Mouse (Mus musculus) liver, embryonic 16.5 days (tissue): ENCODE data around the gene Heatr5b. TPM values are rescaled to one million over a fixed set of nuclear protein-coding genes. Genes with fewer than 3 reads are reported as not detected.
"Not testable (repeated sequence)": the region's sequence is repeated elsewhere in the genome, so short reads cannot be mapped to it uniquely, and the experiment has no call there.

ENCODE experiments used
- ATAC-seq: fragments of 200-750 bp; cut with Nextera tagmentation; 2 replicates; pipeline ENCODE4 v1.8.0; 2017; ENCODE audit warnings: low read depth, mild to moderate bottlenecking, moderate number of reproducible peaks, moderate library complexity
- H3K27ac ChIP-seq: fragments of 300-500 bp; sonication (generic); 2 replicates; pipeline ENCODE4 v1.5.1; 2014; ENCODE audit warnings: mild to moderate bottlenecking, low read length
- H3K27me3 ChIP-seq: fragments of 300-500 bp; sonication (generic); 2 replicates; pipeline ENCODE4 v1.6.1; 2014; ENCODE audit warnings: low read depth, low read length, mixed read lengths; ENCODE audit not compliant: control insufficient read depth, insufficient read depth
- H3K36me3 ChIP-seq: fragments of 300-500 bp; sonication (generic); 2 replicates; pipeline ENCODE4 v1.6.1; 2014; ENCODE audit warnings: mild to moderate bottlenecking; ENCODE audit not compliant: control insufficient read depth, insufficient read depth
- H3K4me1 ChIP-seq: fragments of 300-500 bp; sonication (generic); 2 replicates; pipeline ENCODE4 v1.6.1; 2014; ENCODE audit warnings: low read depth, low read length, mixed read lengths; ENCODE audit not compliant: control insufficient read depth
- H3K4me2 ChIP-seq: fragments of 300-500 bp; sonication (generic); 2 replicates; pipeline ENCODE4 v1.6.1; 2014; ENCODE audit warnings: low read depth, low read length, mixed read lengths
- H3K4me3 ChIP-seq: fragments of 300-500 bp; sonication (generic); 2 replicates; pipeline ENCODE4 v1.5.1; 2014; ENCODE audit warnings: low read depth, mild to moderate bottlenecking, low read length
- H3K9ac ChIP-seq: fragments of 300-500 bp; sonication (generic); 2 replicates; pipeline ENCODE4 v1.6.1; 2014; ENCODE audit warnings: low read depth, low read length
- H3K9me3 ChIP-seq: fragments of 300-500 bp; sonication (generic); replicated peaks from 2 replicates; pipeline ENCODE4 v1.6.1; 2016; ENCODE audit warnings: low read length; ENCODE audit not compliant: control insufficient read depth
- WGBS: fragments of 180-500 bp; shearing (Covaris S2); extraction: QIAGEN DNeasy Blood & Tissue Kit; methylation state at CpG from one replicate; pipeline ENCODE4 v1.1.7; 2014; ENCODE audit not compliant: insufficient replicate concordance; 5-methylcytosine and 5-hydroxymethylcytosine counted together
- polyA plus RNA-seq: library from polyadenylated mRNA; unstranded; fragments of >200 nt; fragmentation: Nextera tagmentation; extraction: Ambion mirVana; gene quantifications from 2 replicates; pipeline ENCODE4 v1.2.1, GENCODE M21; 2015

Heatr5b gene
- polyA plus RNA-seq, 1 experiment from 2014 or later = 4.7 TPM

DNA sequence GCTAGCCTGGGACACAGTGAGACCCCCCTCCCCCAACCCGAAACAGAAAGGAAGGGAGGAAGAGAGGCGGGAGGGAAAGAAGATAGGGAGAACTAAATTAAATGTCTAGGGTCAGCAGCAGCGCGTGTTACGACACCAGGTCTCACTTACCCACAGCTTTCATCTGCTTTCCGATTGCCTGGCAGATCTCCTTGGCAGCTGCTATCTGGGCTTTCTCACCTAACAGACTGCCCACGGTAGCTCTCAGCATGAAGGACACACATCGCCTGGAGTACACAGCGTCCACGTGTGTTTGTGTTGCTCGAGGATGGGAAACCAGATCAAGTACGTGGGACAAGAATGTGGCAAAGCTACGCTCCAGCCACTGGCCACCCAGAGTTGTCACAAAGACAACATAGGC, 10.8 kb downstream of the Heatr5b start:
- Histone ChIP-seq H3K9ac (no peak overlapping the region), H3K36me3 (peaks cover 10% of the 10 kb centered on the region), H3K4me1 (no peaks in the 10 kb centered on the region), H3K9me3 (no peaks in the 10 kb centered on the region), H3K27ac (no peak overlapping the region), H3K4me3 (no peak overlapping the region), H3K4me2 (no peak overlapping the region), H3K27me3 (no peaks in the 10 kb centered on the region)
- 79% methylated on average over 13 of the region's 13 CpGs for WGBS
- no peak for ATAC-seq

GRCm38 (mm10) chr17:78809582-78809981, 25.6 kb downstream of the Heatr5b start:
- H3K36me3 ChIP-seq = 0 out of 2 replicates have a peak, but pooled peaks cover 5% of the 10 kb centered on the region
- WGBS = 82% methylated on average over 3 of the region's 3 CpGs
- ATAC-seq = no peak
- no peak overlapping the region for H3K9ac ChIP-seq
- H3K4me3 ChIP-seq = no peak overlapping the region
- H3K27ac ChIP-seq = no peak overlapping the region
- no peaks in the 10 kb centered on the region for H3K9me3 ChIP-seq
- no peak overlapping the region for H3K4me2 ChIP-seq
- no peaks in the 10 kb centered on the region for H3K4me1 ChIP-seq
- no peaks in the 10 kb centered on the region for H3K27me3 ChIP-seq

DNA sequence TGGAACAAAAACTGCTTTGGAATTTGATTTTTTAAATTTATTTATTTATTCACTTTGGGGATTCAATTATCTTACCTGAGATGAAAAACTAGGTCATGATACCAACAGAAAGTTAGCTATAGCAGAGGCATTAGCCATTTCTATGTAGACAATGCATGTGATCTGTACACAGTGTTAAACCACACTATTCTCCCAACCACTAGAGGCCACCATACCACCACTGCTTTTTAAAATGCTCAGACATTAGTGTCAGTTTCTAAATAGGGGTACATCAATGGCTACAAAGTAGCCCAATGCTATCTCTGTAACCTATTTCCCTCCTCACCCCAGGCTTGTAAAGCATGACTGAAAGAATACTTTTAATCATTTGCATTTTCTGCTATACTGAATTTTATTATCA, 26.1 kb downstream of the Heatr5b start:
- Histone ChIP-seq H3K4me2 (no peak overlapping the region), H3K9ac (no peak overlapping the region), H3K27ac (no peak overlapping the region), H3K9me3 (no peaks in the 10 kb centered on the region), H3K27me3 (no peaks in the 10 kb centered on the region), H3K36me3 (0 out of 2 replicates have a peak, but pooled peaks cover 5% of the 10 kb centered on the region), H3K4me1 (no peaks in the 10 kb centered on the region), H3K4me3 (no peak overlapping the region)
- ATAC-seq = peak; percentile 47; the same call in 1 of the 2 replicates

DNA sequence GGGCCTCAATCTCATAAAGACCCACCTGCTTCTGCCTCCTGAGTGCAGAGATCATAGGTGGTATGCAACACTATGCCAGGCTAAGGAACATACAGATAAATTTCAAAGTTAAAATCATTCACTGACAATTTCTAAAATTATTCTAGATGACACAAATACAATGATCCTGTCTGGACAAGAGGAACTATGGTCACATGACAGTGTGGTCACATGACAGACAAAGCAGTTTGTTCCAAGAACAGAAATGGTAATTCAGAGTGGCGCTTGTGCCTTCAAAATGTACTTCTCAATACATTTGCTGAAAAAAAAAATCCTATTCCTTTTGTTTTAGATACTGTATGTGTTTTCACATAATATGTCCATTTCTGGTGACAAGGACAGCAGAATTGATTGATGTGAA, 37.9 kb downstream of the Heatr5b start:
- Histone ChIP-seq H3K9me3 (no peaks in the 10 kb centered on the region), H3K4me1 (no peaks in the 10 kb centered on the region), H3K9ac (no peak overlapping the region), H3K4me3 (no peak overlapping the region), H3K27ac (no peak overlapping the region), H3K4me2 (no peak overlapping the region), H3K36me3 (0 out of 2 replicates have a peak, but pooled peaks cover 4% of the 10 kb centered on the region), H3K27me3 (no peaks in the 10 kb centered on the region)
- WGBS = 84% methylated on average over 1 of the region's 1 CpGs
- ATAC-seq = no peak

DNA sequence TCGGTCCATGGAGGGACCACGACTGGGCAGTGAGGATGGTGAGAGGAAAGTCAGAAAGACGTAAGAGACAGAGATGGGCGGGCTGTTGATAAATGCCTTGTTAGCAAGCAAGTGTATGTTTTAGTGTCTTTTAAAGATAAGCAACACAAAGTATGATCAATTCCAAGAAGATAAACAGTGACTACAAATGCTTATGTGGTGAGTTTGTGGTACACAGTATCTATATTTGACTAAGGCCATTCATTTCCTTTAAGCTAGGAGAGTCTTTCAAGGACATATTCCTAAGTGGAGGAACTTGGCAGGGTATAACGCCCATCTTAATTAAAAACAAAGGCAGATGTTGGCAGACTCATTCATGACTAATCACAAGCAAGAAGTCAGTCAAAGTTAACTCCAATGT, 40.8 kb downstream of the Heatr5b start:
- no peak for ATAC-seq
- Histone ChIP-seq H3K4me2 (no peak overlapping the region), H3K27ac (no peak overlapping the region), H3K36me3 (0 out of 2 replicates have a peak, but pooled peaks cover 4% of the 10 kb centered on the region), H3K9ac (no peak overlapping the region), H3K4me3 (no peak overlapping the region), H3K4me1 (no peaks in the 10 kb centered on the region), H3K27me3 (no peaks in the 10 kb centered on the region), H3K9me3 (no peaks in the 10 kb centered on the region)
- 46% methylated on average over 5 of the region's 5 CpGs for WGBS

- Histone ChIP-seq H3K36me3 (peaks cover 7% of the 10 kb centered on the region; the same call in 1 of the 2 replicates), H3K4me3 (no peak overlapping the region), H3K4me1 (no peaks in the 10 kb centered on the region), H3K27me3 (no peaks in the 10 kb centered on the region), H3K9me3 (no peaks in the 10 kb centered on the region), H3K27ac (no peak overlapping the region), H3K4me2 (no peak overlapping the region), H3K9ac (no peak overlapping the region)
- ATAC-seq = no peak
- 68% methylated on average over 3 of the region's 3 CpGs for WGBS
These were observed 43.0 kb downstream of the Heatr5b start for GRCm38 (mm10) chr17:78792122-78792521.

- H3K9me3 ChIP-seq = no peaks in the 10 kb centered on the region
- no peak overlapping the region for H3K4me3 ChIP-seq
- no peak overlapping the region for H3K27ac ChIP-seq
- no peak overlapping the region for H3K9ac ChIP-seq
- H3K4me2 ChIP-seq = no peak overlapping the region
- peaks cover 7% of the 10 kb centered on the region; the same call in 1 of the 2 replicates for H3K36me3 ChIP-seq
- 77% methylated on average over 3 of the region's 3 CpGs for WGBS
- no peaks in the 10 kb centered on the region for H3K4me1 ChIP-seq
- H3K27me3 ChIP-seq = no peaks in the 10 kb centered on the region
- ATAC-seq = no peak
These were observed 43.5 kb downstream of the Heatr5b start for GRCm38 (mm10) chr17:78791690-78792070.

GRCm38 (mm10) chr17:78791068-78791689, 44.0 kb downstream of the Heatr5b start:
- Histone ChIP-seq H3K9ac (no peak overlapping the region), H3K9me3 (no peaks in the 10 kb centered on the region), H3K27ac (no peak overlapping the region), H3K36me3 (peaks cover 7% of the 10 kb centered on the region; the same call in 1 of the 2 replicates), H3K27me3 (no peaks in the 10 kb centered on the region), H3K4me1 (no peaks in the 10 kb centered on the region), H3K4me3 (no peak overlapping the region), H3K4me2 (no peak overlapping the region)
- WGBS = 62% methylated on average over 7 of the region's 7 CpGs
- ATAC-seq = no peak

- not testable (repeated sequence) for H3K4me1 ChIP-seq, H3K9me3 ChIP-seq, H3K9ac ChIP-seq, ATAC-seq, H3K4me3 ChIP-seq, H3K27ac ChIP-seq, H3K4me2 ChIP-seq, H3K36me3 ChIP-seq, H3K27me3 ChIP-seq
- 58% methylated on average over 3 of the region's 3 CpGs for WGBS
These were observed 46.9 kb downstream of the Heatr5b start for GRCm38 (mm10) chr17:78788273-78788672.
